9 mouse cellular contexts compared by ENCODE assay signal in genomic region chr6:129215886-129216637, GRCm38 (mm10). TPM values are rescaled to one million over a fixed set of nuclear protein-coding genes. Genes with fewer than 3 reads are reported as not detected.
A peak's percentile ranks its signal among the peaks of the same experiment; 100 is the strongest.
DNase-seq lines count a peak whose midpoint lies in the region; ATAC-seq lines count a peak whose summit lies in the region.
"Had no signal": no experiment of that assay in that cellular context is flagged by ENCODE, and none has a peak within 500 bp of the region (broad histone marks: within the 10 kb centered on the region; RNA-seq: fewer than 3 reads in every experiment).

No protein-coding gene starts in this region.

- no peaks in the 10 kb centered on the region for H3K9me3 ChIP-seq in embryonic facial prominence, embryonic 15.5 days (replicated peaks)
- H3K9me3 ChIP-seq in hindbrain, embryonic 11.5 days (ENCODE audit: control insufficient read depth, low read length): no peaks in the 10 kb centered on the region
- H3K9me3 ChIP-seq: neural tube, embryonic 13.5 days had no signal

- H3K27ac ChIP-seq in embryonic facial prominence, embryonic 15.5 days (replicated peaks): peak overlapping the region; percentile 48; the same call in 1 of the 2 replicates
- peak overlapping the region; percentile 98 for H3K27ac ChIP-seq in macrophage
- H3K27ac ChIP-seq in hindbrain, embryonic 11.5 days (ENCODE audit: low read depth, low read length): no peak overlapping the region
- H3K27ac ChIP-seq: neural tube, embryonic 13.5 days had no signal

- peak; percentile 50 for ATAC-seq in CD4-positive, CD25-positive, alpha-beta regulatory T cell, adult 4 months
- no peak; the same call in 1 of the 2 replicates for ATAC-seq in embryonic facial prominence, embryonic 15.5 days (ENCODE audit: insufficient number of reproducible peaks, low FRiP score, low TSS enrichment, low read depth)
- ATAC-seq in hindbrain, embryonic 11.5 days (ENCODE audit: low FRiP score): no peak

- H3K4me1 ChIP-seq in embryonic facial prominence, embryonic 15.5 days: no peaks in the 10 kb centered on the region
- H3K4me1 ChIP-seq in hindbrain, embryonic 11.5 days (replicated peaks; ENCODE audit: control insufficient read depth, insufficient read depth, low read length): no peaks in the 10 kb centered on the region
- H3K4me1 ChIP-seq: neural tube, embryonic 13.5 days had no signal

- H3K4me2 ChIP-seq in embryonic facial prominence, embryonic 15.5 days (replicated peaks): no peak overlapping the region
- no peak overlapping the region for H3K4me2 ChIP-seq in hindbrain, embryonic 11.5 days (replicated peaks; ENCODE audit: low read depth, low read length)
- H3K4me2 ChIP-seq: neural tube, embryonic 13.5 days had no signal

- peak; percentile 52 for DNase-seq in kidney, adult 9 months
- DNase-seq in kidney, postnatal 4 days: no peak
- DNase-seq in hindbrain, embryonic 11.5 days (ENCODE audit: low spot score): no peak
- DNase-seq in urinary bladder, postnatal 4 days (ENCODE audit: low spot score in 2 of 2): no peak
- DNase-seq: cerebellum, adult 9-11 months had no signal

- H3K27me3 ChIP-seq in embryonic facial prominence, embryonic 15.5 days: no peaks in the 10 kb centered on the region
- H3K27me3 ChIP-seq in hindbrain, embryonic 11.5 days (ENCODE audit: control insufficient read depth, insufficient read depth, low read length): no peaks in the 10 kb centered on the region
- H3K27me3 ChIP-seq: neural tube, embryonic 13.5 days had no signal

- no peaks in the 10 kb centered on the region for H3K36me3 ChIP-seq in embryonic facial prominence, embryonic 15.5 days
- no peaks in the 10 kb centered on the region for H3K36me3 ChIP-seq in macrophage (ENCODE audit: inconsistent target)
- H3K36me3 ChIP-seq in hindbrain, embryonic 11.5 days (ENCODE audit: control insufficient read depth, insufficient read depth, low read length): no peaks in the 10 kb centered on the region
- H3K36me3 ChIP-seq: neural tube, embryonic 13.5 days had no signal

- no peak overlapping the region for H3K4me3 ChIP-seq in embryonic facial prominence, embryonic 15.5 days (replicated peaks)
- no peak overlapping the region for H3K4me3 ChIP-seq in macrophage (ENCODE audit: inconsistent target)
- H3K4me3 ChIP-seq in hindbrain, embryonic 11.5 days (ENCODE audit: low read depth, low read length): no peak overlapping the region
- H3K4me3 ChIP-seq: neural tube, embryonic 13.5 days had no signal

- WGBS in embryonic facial prominence, embryonic 15.5 days: 58% methylated on average over 7 of the region's 7 CpGs
- 86% methylated on average over 7 of the region's 7 CpGs for WGBS in macrophage (ENCODE audit: missing documents)
- 86% methylated on average over 7 of the region's 7 CpGs for WGBS in hindbrain, embryonic 11.5 days

- H3K79me2 ChIP-seq in macrophage (ENCODE audit: inconsistent target): no peaks in the 10 kb centered on the region

- no peak overlapping the region for H3K9ac ChIP-seq in embryonic facial prominence, embryonic 15.5 days
- H3K9ac ChIP-seq in hindbrain, embryonic 11.5 days (ENCODE audit: low read depth, low read length): no peak overlapping the region
- H3K9ac ChIP-seq: neural tube, embryonic 13.5 days had no signal

RNA-seq across cellular contexts. Expression of gene Clec2d, which starts 35.6 kb away (rescaled TPM):
- 10 to 100 TPM in 1 of 2 experiments, 1 to 10 TPM in 1; 7.8 to 11.7 TPM for polyA plus RNA-seq in CD4-positive, CD25-positive, alpha-beta regulatory T cell, adult 4 months (2017; shearing (Covaris generic))
- polyA plus RNA-seq in embryonic facial prominence, embryonic 15.5 days (2015; fragmentation: Nextera tagmentation; extraction: Ambion mirVana): 0.46 and 0.80 TPM in 2 replicates
- total RNA-seq in macrophage (2018; cell fraction: chromatin; rRNA removed): 1,000 to 10,000 TPM in 14 of 26 experiments, 100 to 1,000 TPM in 12; 684 to 1,927 (median 1,016) TPM
- 100 to 1,000 TPM; 130 to 310 (median 205) TPM for total RNA-seq in macrophage (2018; cell fraction: cytosol; rRNA removed)
- total RNA-seq in macrophage (2018; cell fraction: nucleus; rRNA removed): 1,000 to 10,000 TPM in 24 of 26 experiments, 100 to 1,000 TPM in 2; 867 to 2,363 (median 1,262) TPM
- 120 to 201 TPM (median 122 TPM) in 3 replicates for polyA plus RNA-seq in macrophage (2018)
- polyA plus RNA-seq in hindbrain, embryonic 11.5 days (2014; fragmentation: Nextera tagmentation; extraction: Ambion mirVana): not detected in 2 replicates
- polyA plus RNA-seq: neural tube, embryonic 13.5 days had no signal

RNA-seq across cellular contexts. Expression of gene Cd69, which starts 59.2 kb away (rescaled TPM):
- 100 to 1,000 TPM; 220 to 231 TPM for polyA plus RNA-seq in CD4-positive, CD25-positive, alpha-beta regulatory T cell, adult 4 months (2017; shearing (Covaris generic))
- polyA plus RNA-seq in embryonic facial prominence, embryonic 15.5 days (2015; fragmentation: Nextera tagmentation; extraction: Ambion mirVana): 0.25 and 0.41 TPM in 2 replicates
- total RNA-seq in macrophage (2018; cell fraction: chromatin; rRNA removed): 100 to 1,000 TPM in 2 of 26 experiments, 10 to 100 TPM in 21, 1 to 10 TPM in 3; 1.2 to 161 (median 29.2) TPM
- total RNA-seq in macrophage (2018; cell fraction: cytosol; rRNA removed): 100 to 1,000 TPM in 7 of 26 experiments, 10 to 100 TPM in 15, 1 to 10 TPM in 4; 2.5 to 178 (median 41.6) TPM
- 100 to 1,000 TPM in 11 of 26 experiments, 10 to 100 TPM in 13, 1 to 10 TPM in 2; 3.7 to 210 (median 74.5) TPM for total RNA-seq in macrophage (2018; cell fraction: nucleus; rRNA removed)
- polyA plus RNA-seq in macrophage (2018): 2.4 to 12.8 TPM (median 4.1 TPM) in 3 replicates
- polyA plus RNA-seq in hindbrain, embryonic 11.5 days (2014; fragmentation: Nextera tagmentation; extraction: Ambion mirVana): 0.09 TPM in 1 of 2 replicates, not detected in the other
- polyA plus RNA-seq: neural tube, embryonic 13.5 days had no signal

Comparison
In these comparisons a context has a peak if more than half of its experiments do, and no peak if none do; other contexts are left out.
1. RNA of gene Cd69, which starts 59.2 kb away (polyA plus RNA-seq): 220 to 231 TPM in CD4-positive, CD25-positive, alpha-beta regulatory T cell, adult 4 months; 2.4 to 12.8 TPM in macrophage, 0.25 to 0.41 TPM in embryonic facial prominence, embryonic 15.5 days and 0.09 TPM in hindbrain, embryonic 11.5 days; every median in the first group is over 10 times any median in the second.